Mouse (Mus musculus) heart, embryonic 14.5 days (tissue): Measurements from ENCODE around the gene Numb. TPM values are rescaled to one million over a fixed set of nuclear protein-coding genes. Genes with fewer than 3 reads are reported as not detected.

Source experiments
- ATAC-seq: fragments of 200-750 bp; cut with Nextera tagmentation; 2 replicates; pipeline ENCODE4 v1.8.0; 2017; ENCODE audit warnings: low read depth, moderate TSS enrichment; ENCODE audit not compliant: insufficient number of reproducible peaks, insufficient read depth, low FRiP score
- H3K27ac ChIP-seq, 2 experiments: fragments of 200-500 bp in 1 of 2; fragments of 300-500 bp in 1 of 2; sonication (generic) in 1 of 2; replicated peaks in 1 of 2; 2 replicates each; pipeline ENCODE4 v1.5.1; 2012 to 2014; ENCODE audit warnings: low read depth in 2 of 2, low read length in 2 of 2, control low read depth in 1 of 2, mild to moderate bottlenecking in 1 of 2, mixed read lengths in 1 of 2; ENCODE audit not compliant: control insufficient read depth in 1 of 2, insufficient read depth in 1 of 2
- H3K27me3 ChIP-seq: fragments of 300-500 bp; sonication (generic); 2 replicates; pipeline ENCODE4 v1.6.1; 2014; ENCODE audit warnings: mild to moderate bottlenecking, low read length, control low read depth; ENCODE audit not compliant: control insufficient read depth, insufficient read depth
- H3K36me3 ChIP-seq: fragments of 300-500 bp; sonication (generic); 2 replicates; pipeline ENCODE4 v1.6.1; 2014; ENCODE audit warnings: mild to moderate bottlenecking, control low read depth, low read length, mixed read lengths; ENCODE audit not compliant: control insufficient read depth, insufficient read depth
- H3K4me1 ChIP-seq, 2 experiments: fragments of 200-500 bp in 1 of 2; fragments of 300-500 bp in 1 of 2; sonication (generic) in 1 of 2; 2 replicates each; pipeline ENCODE4 v1.6.1; 2012 to 2014; ENCODE audit warnings: low read length in 2 of 2, control low read depth in 1 of 2, mixed read lengths in 1 of 2; ENCODE audit not compliant: control insufficient read depth in 2 of 2, insufficient read depth in 2 of 2
- H3K4me2 ChIP-seq: fragments of 300-500 bp; sonication (generic); 2 replicates; pipeline ENCODE4 v1.6.1; 2014; ENCODE audit warnings: mild to moderate bottlenecking, low read length
- H3K4me3 ChIP-seq, 2 experiments: fragments of 200-500 bp in 1 of 2; fragments of 300-500 bp in 1 of 2; sonication (generic) in 1 of 2; 2 replicates each; pipeline ENCODE4 v1.5.1; 2012 to 2014; ENCODE audit warnings: low read length in 2 of 2, mild to moderate bottlenecking in 2 of 2, control low read depth in 1 of 2, low read depth in 1 of 2, moderate library complexity in 1 of 2; ENCODE audit not compliant: control insufficient read depth in 1 of 2, insufficient read depth in 1 of 2
- H3K9ac ChIP-seq: fragments of 300-500 bp; sonication (generic); 2 replicates; pipeline ENCODE4 v1.6.1; 2014; ENCODE audit warnings: mild to moderate bottlenecking, low read length
- H3K9me3 ChIP-seq: fragments of 300-500 bp; sonication (generic); 2 replicates; pipeline ENCODE4 v1.6.1; 2016; ENCODE audit warnings: low read length, control low read depth; ENCODE audit not compliant: control insufficient read depth
- WGBS: fragments of 180-500 bp; shearing (Covaris S2); extraction: QIAGEN DNeasy Blood & Tissue Kit; methylation state at CpG from one replicate; pipeline ENCODE4 v1.1.7; 2014; 5-methylcytosine and 5-hydroxymethylcytosine counted together
- polyA plus RNA-seq: library from polyadenylated mRNA; unstranded; fragments of >200 nt; fragmentation: Nextera tagmentation; extraction: Ambion mirVana; gene quantifications from 2 replicates; pipeline ENCODE4 v1.2.1, GENCODE M21; 2014

Gene Numb
- polyA plus RNA-seq, 1 experiment from 2014 or later, result 29.9 TPM

GRCm38 (mm10) chr12:83758735-83759134, 163.0 kb downstream of the Numb start:
- ATAC-seq, result no peak
- 82% methylated on average over 10 of the region's 10 CpGs for WGBS
- Histone ChIP-seq H3K4me1 (peaks cover 6 to 8% of the 10 kb centered on the region in 2 experiments), H3K4me2 (no peak overlapping the region), H3K9ac (no peak overlapping the region), H3K9me3 (no peaks in the 10 kb centered on the region), H3K36me3 (no peaks in the 10 kb centered on the region), H3K27ac (no peak overlapping the region), H3K4me3 (no peak overlapping the region), H3K27me3 (no peaks in the 10 kb centered on the region)

GRCm38 (mm10) chr12:83752495-83752894, 169.2 kb downstream of the Numb start:
- ATAC-seq, result no peak; the same call in 1 of the 2 replicates
- Histone ChIP-seq H3K4me1 (peaks cover 0 to 2% of the 10 kb centered on the region in 2 experiments; a peak in 1 of 4 replicates), H3K4me2 (no peak overlapping the region), H3K9ac (no peak overlapping the region), H3K36me3 (no peaks in the 10 kb centered on the region), H3K9me3 (no peaks in the 10 kb centered on the region), H3K27me3 (no peaks in the 10 kb centered on the region), H3K27ac (no peak overlapping the region), H3K4me3 (no peak overlapping the region)
- 24% methylated on average over 2 of the region's 2 CpGs for WGBS

GRCm38 (mm10) chr12:83749186-83749585, 172.5 kb downstream of the Numb start:
- Histone ChIP-seq H3K4me3 (no peak overlapping the region), H3K9ac (no peak overlapping the region), H3K9me3 (no peaks in the 10 kb centered on the region), H3K4me1 (peaks cover 0 to 2% of the 10 kb centered on the region in 2 experiments; a peak in 1 of 4 replicates), H3K4me2 (no peak overlapping the region), H3K27ac (no peak overlapping the region), H3K36me3 (no peaks in the 10 kb centered on the region), H3K27me3 (no peaks in the 10 kb centered on the region)
- ATAC-seq, result no peak
- WGBS, result 74% methylated on average over 1 of the region's 1 CpGs

Other genes starting within 250 kb of the Numb start
- gene Psen1, start 233.8 kb downstream of the Numb start, polyA plus RNA-seq, result 48.9 and 50.8 TPM in 2 replicates
- gene Papln, start 158.3 kb downstream of the Numb start, polyA plus RNA-seq, result 0.20 and 0.22 TPM in 2 replicates
- gene Riox1, start 28.7 kb upstream of the Numb start, polyA plus RNA-seq, result 7.8 and 9.2 TPM in 2 replicates
- not detected in 2 replicates for gene Heatr4, start 62.9 kb upstream of the Numb start, polyA plus RNA-seq
- gene Acot2, start 65.9 kb upstream of the Numb start, polyA plus RNA-seq, result 79.5 and 81.2 TPM in 2 replicates
- 30.0 and 31.9 TPM in 2 replicates for gene Acot1, start 87.6 kb upstream of the Numb start, polyA plus RNA-seq
- gene Acot4, start 116.4 kb upstream of the Numb start, polyA plus RNA-seq, result 0.30 and 0.32 TPM in 2 replicates
- not detected in 2 replicates for gene Gm49366, start 117.0 kb upstream of the Numb start, polyA plus RNA-seq
- gene Acot3, start 130.2 kb upstream of the Numb start, polyA plus RNA-seq, result 0.72 and 1.0 TPM in 2 replicates
- not detected in 2 replicates for gene Acot5, start 147.4 kb upstream of the Numb start, polyA plus RNA-seq
- 1.4 TPM in 2 replicates for gene Acot6, start 178.7 kb upstream of the Numb start, polyA plus RNA-seq
- gene Dnal1, start 192.4 kb upstream of the Numb start, polyA plus RNA-seq, result 2.4 and 3.4 TPM in 2 replicates
- 0.43 and 0.68 TPM in 2 replicates for gene Pnma1, start 226.6 kb upstream of the Numb start, polyA plus RNA-seq